Mouse (Mus musculus) frontal cortex, postnatal 10 days (tissue): ENCODE measurements around the gene Cyp3a11.
"Not testable (repeated sequence)": the region's sequence is repeated elsewhere in the genome, so short reads cannot be mapped to it uniquely, and the experiment has no call there.

Experiments used
- DNase-seq, 2 experiments: peaks; one replicate each; pipeline ENCODE4 v3.0.0; 2022; ENCODE audit warnings: low spot score in 2 of 2, mixed read lengths in 1 of 2

Gene Cyp3a11

GRCm38 (mm10) chr5:145879688-145880087 is at the start of gene Cyp3a11:
Gene Cyp3a11, minus strand, starts transcription at chr5:145879964.
- DNase-seq = no peak

- DNase-seq = no peak
These were observed 33.1 kb upstream of the Cyp3a11 start for GRCm38 (mm10) chr5:145912912-145913311.

- DNase-seq = no peak
These were observed 32.0 kb upstream of the Cyp3a11 start for GRCm38 (mm10) chr5:145911781-145912180.

- not testable (repeated sequence) for DNase-seq
These were observed 27.2 kb upstream of the Cyp3a11 start for GRCm38 (mm10) chr5:145906937-145907336.

GRCm38 (mm10) chr5:145904535-145904934 is 24.8 kb upstream of the Cyp3a11 start:
- no peak for DNase-seq

- DNase-seq = no peak
These were observed 23.6 kb upstream of the Cyp3a11 start for GRCm38 (mm10) chr5:145903349-145903748.

- DNase-seq = no peak
These were observed 20.7 kb upstream of the Cyp3a11 start for GRCm38 (mm10) chr5:145900436-145900990.

- DNase-seq = no peak
These were observed 17.5 kb upstream of the Cyp3a11 start for GRCm38 (mm10) chr5:145897271-145897670.

GRCm38 (mm10) chr5:145881207-145881606 is 1.4 kb upstream of the Cyp3a11 start:
- DNase-seq = no peak

GRCm38 (mm10) chr5:145867433-145867832 is 12.3 kb downstream of the Cyp3a11 start:
- DNase-seq = not testable (repeated sequence)

- not testable (repeated sequence) for DNase-seq
These were observed 74.0 kb downstream of the Cyp3a11 start, which contains the start of gene Cyp3a44 for GRCm38 (mm10) chr5:145805796-145806195. Gene Cyp3a44, minus strand, starts transcription at chr5:145805874.
